Mouse (Mus musculus) cerebellum, adult 2 months (tissue): ENCODE results near the gene Foxc2. TPM values are rescaled to one million over a fixed set of nuclear protein-coding genes. Genes with fewer than 3 reads are reported as not detected.

ENCODE experiments used
- DNase-seq, 2 experiments: peaks; one replicate each; pipeline ENCODE4 v3.0.0; 2021
- H3K27ac ChIP-seq: fragments of 200-500 bp; 2 replicates; pipeline ENCODE4 v1.5.1; 2012; ENCODE audit warnings: low read length, control low read depth, inconsistent platforms; ENCODE audit not compliant: insufficient read depth
- H3K27me3 ChIP-seq: fragments of 200-500 bp; 2 replicates; pipeline ENCODE4 v1.6.1; 2012; ENCODE audit warnings: inconsistent platforms, mild to moderate bottlenecking, low read length, moderate library complexity; ENCODE audit not compliant: control insufficient read depth, insufficient read depth
- H3K4me1 ChIP-seq: fragments of 200-500 bp; 2 replicates; pipeline ENCODE4 v1.6.1; 2011; ENCODE audit warnings: low read length; ENCODE audit not compliant: control insufficient read depth, insufficient read depth
- H3K4me3 ChIP-seq: fragments of 200-500 bp; replicated peaks from 2 replicates; pipeline ENCODE3; 2011; ENCODE audit warnings: mild to moderate bottlenecking, low read depth, low read length, control low read depth; ENCODE audit not compliant: insufficient read depth
- CTCF ChIP-seq: fragments of 200-500 bp; IDR thresholded peaks from 2 replicates; pipeline ENCODE4 v1.5.1; 2011; ENCODE audit warnings: low read depth, mild to moderate bottlenecking, control low read depth, low read length, moderate library complexity, borderline replicate concordance; ENCODE audit not compliant: insufficient read depth
- POLR2A ChIP-seq: fragments of 200-500 bp; IDR thresholded peaks from 2 replicates; pipeline ENCODE4 v1.6.1; 2011; ENCODE audit warnings: low read length, control low read depth, borderline replicate concordance; ENCODE audit not compliant: insufficient read depth
- WGBS: fragments of 180-500 bp; shearing (Covaris S2); methylation state at CpG from one replicate; pipeline ENCODE4 v1.1.7; 2018; 5-methylcytosine and 5-hydroxymethylcytosine counted together
- polyA plus RNA-seq: library from polyadenylated mRNA; depleted of rRNA; stranded (reverse); fragments of >200 nt; gene quantifications from 2 replicates; pipeline ENCODE4 v1.2.3, GENCODE M21; 2012; rRNA removed

Gene Foxc2
- polyA plus RNA-seq: 0.34 and 0.95 TPM in 2 replicates

DNA sequence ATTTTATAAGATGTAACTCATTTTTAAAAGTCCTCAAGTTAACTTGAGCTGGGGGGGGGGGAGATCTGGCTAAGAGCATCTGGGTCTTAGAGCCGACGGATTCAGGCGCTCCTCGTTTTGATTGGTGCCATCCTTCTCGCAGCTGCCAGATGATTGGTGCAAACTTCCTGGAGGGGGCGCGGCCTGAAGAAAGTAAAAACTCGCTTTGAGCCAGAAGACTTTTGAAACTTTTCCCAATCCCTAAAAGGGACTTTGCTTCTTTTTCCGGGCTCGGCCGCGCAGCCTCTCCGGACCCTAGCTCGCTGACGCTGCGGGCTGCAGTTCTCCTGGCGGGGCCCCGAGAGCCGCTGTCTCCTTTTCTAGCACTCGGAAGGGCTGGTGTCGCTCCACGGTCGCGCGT is at the start of gene Foxc2:
Gene Foxc2 (plus strand): TSS at position 224 of the 400 bp plus-strand sequence.
- TF ChIP-seq CTCF (no peak), POLR2A (no peak)
- Histone ChIP-seq H3K27ac (no peak within 1 kb of the TSS), H3K4me1 (no peaks in the 10 kb centered on the region), H3K27me3 (peaks cover 11% of the 10 kb centered on the region; the same call in 1 of the 2 replicates), H3K4me3 (no peak within 1 kb of the TSS)
- WGBS: under 1% methylated on average over 25 of the region's 25 CpGs
- DNase-seq: peak; percentile 35 to 42

- no peak overlapping the region for H3K27ac ChIP-seq
- H3K4me3 ChIP-seq: no peak overlapping the region
- WGBS: 4% methylated on average over 12 of the region's 12 CpGs
- no peak for TF ChIP-seq POLR2A
- no peak for TF ChIP-seq CTCF
- no peaks in the 10 kb centered on the region for H3K4me1 ChIP-seq
- DNase-seq: no peak
- H3K27me3 ChIP-seq: peaks cover 1% of the 10 kb centered on the region; the same call in 1 of the 2 replicates
Measured at GRCm38 (mm10) chr8:121071454-121071853, 44.5 kb upstream of the Foxc2 start.

DNA sequence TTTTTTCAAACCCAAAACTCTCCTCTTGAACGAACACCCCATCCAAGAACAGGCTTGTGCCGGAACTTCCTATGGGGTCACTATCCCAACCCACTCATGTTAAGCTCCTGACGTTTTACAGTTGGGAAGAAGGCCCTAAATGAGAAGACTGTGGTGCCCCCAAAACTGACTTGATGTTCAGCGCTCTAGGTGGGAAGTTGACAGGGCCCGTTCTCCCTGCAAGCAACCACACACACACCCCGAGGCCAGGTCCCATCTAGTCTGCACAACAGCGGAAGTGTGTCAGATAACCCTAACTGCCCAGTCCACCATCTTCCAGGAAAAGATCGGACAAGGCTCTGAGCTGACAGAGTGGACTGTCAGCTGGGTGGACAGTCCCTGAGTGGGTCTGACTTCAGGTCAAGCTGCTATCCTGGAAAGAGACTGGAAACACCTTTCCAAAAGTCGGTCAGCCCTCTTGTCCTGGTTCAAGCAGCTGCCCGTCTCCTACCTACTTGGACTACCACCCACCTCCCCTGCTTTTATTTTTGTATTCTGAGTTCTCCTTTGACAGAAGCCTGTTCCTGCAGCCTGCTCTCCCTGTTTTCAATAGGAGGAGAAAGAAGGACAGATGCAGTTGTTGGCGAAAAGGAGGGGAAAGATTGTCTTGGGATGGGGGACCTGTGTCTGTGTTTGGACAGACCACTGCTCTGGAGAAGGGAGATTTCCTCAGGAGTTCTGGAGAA is 43.4 kb upstream of the Foxc2 start:
- Histone ChIP-seq H3K4me1 (no peaks in the 10 kb centered on the region), H3K27ac (no peak overlapping the region), H3K4me3 (no peak overlapping the region), H3K27me3 (peaks cover 1% of the 10 kb centered on the region; the same call in 1 of the 2 replicates)
- WGBS: 19% methylated on average over 11 of the region's 11 CpGs
- no peak for TF ChIP-seq POLR2A
- no peak for TF ChIP-seq CTCF
- DNase-seq: no peak

DNA sequence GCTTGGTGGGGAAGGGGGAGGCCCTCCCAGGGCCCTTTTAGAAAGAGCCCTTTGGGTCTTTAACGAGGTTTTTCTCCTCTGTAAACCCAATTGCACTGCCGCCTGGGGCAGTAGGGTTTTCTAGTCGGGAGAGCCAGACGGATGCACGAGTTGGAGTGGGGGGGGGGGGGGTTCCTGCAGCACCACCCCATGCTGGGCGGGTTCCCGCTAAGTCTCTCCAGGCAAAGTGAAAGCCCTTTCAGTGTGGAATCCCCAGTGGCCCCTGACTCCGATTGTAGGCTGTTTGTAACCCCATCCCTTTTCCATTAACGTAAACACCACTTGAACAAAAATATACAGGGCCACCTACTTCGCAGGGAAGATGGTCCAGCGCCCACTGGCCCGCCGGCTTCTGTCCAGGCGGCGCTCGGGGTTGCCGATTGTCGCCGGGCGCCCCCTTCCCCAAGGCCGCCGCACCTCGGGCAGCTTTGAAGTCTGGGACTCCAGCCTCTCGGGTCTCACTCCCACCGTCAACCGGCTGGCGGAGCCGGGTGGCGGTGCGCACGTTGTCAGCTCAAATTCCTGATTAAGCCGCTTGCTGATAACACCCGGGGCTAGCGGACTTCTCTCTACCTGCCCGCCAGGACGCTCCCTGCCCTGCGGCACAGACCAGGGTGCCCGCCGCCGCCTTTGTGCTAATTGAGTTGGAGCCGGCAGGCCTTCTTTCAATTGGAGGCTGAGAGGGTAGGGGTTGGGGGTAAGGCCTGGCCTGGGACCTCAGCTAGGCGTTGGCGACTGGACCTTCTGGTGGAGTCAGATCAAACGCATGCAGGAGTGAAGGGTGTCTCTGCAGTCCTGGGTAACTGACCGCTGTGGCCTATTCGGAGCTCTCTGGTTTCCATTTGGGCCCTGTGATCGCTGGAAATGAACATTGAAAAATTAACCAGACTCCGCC is 42.5 kb upstream of the Foxc2 start:
- no peak for DNase-seq
- TF ChIP-seq CTCF: no peak
- no peak for TF ChIP-seq POLR2A
- Histone ChIP-seq H3K27ac (no peak overlapping the region), H3K4me3 (no peak overlapping the region), H3K27me3 (peaks cover 1% of the 10 kb centered on the region; the same call in 1 of the 2 replicates), H3K4me1 (no peaks in the 10 kb centered on the region)
- 2% methylated on average over 48 of the region's 48 CpGs for WGBS

- Histone ChIP-seq H3K4me3 (no peak overlapping the region), H3K4me1 (no peaks in the 10 kb centered on the region), H3K27ac (no peak overlapping the region), H3K27me3 (peaks cover 1% of the 10 kb centered on the region; the same call in 1 of the 2 replicates)
- DNase-seq: no peak
- no peak for TF ChIP-seq POLR2A
- TF ChIP-seq CTCF: no peak
- 8% methylated on average over 15 of the region's 15 CpGs for WGBS
Measured at GRCm38 (mm10) chr8:121074108-121074847, 41.7 kb upstream of the Foxc2 start.

DNA sequence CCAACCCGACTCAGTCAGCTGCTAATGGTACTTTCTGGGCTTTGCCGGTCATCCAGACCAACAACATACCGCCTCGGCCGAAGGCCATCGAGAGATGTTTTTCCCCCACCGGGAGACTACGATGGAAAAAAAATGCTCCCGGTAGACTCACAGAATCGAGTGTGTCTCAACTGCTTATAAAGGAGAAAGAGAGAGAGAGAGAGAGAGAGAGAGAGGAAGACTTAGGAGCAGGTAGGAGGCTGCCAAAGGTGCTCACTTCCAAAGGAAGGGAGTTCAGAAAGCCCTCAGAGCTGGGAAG is 41.2 kb upstream of the Foxc2 start:
- WGBS: 3% methylated on average over 10 of the region's 10 CpGs
- no peak for DNase-seq
- no peaks in the 10 kb centered on the region for H3K4me1 ChIP-seq
- H3K27ac ChIP-seq: no peak overlapping the region
- no peak overlapping the region for H3K4me3 ChIP-seq
- H3K27me3 ChIP-seq: peaks cover 1% of the 10 kb centered on the region; the same call in 1 of the 2 replicates
- TF ChIP-seq CTCF (no peak), POLR2A (no peak)

DNA sequence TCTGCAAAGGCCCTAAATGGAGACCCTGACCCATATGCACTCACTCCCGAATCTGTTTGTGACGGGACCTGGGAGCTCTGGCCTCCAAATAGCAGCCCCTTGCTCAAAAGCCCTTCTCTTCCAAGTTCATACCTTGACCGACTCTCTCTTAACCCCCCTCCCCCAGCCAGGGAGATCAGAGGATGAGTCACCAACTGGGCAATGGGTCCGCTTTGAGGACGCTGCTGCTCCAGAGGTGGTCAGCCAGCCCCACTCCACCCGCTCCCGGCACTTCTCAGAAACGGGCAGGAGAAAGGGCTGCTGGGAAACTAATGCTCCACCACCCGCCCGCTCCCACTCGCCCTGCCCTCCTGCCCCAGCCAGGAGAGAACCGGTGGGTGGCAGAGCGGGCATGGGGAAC is 40.0 kb upstream of the Foxc2 start:
- Histone ChIP-seq H3K27ac (no peak overlapping the region), H3K4me1 (no peaks in the 10 kb centered on the region), H3K27me3 (peaks cover 1% of the 10 kb centered on the region; the same call in 1 of the 2 replicates), H3K4me3 (no peak overlapping the region)
- 5% methylated on average over 13 of the region's 13 CpGs for WGBS
- TF ChIP-seq POLR2A (no peak), CTCF (no peak)
- no peak for DNase-seq
